Mouse (Mus musculus) gastrocnemius, postnatal 10 days (tissue): ENCODE results near the gene Nom1. TPM values are rescaled to one million over a fixed set of nuclear protein-coding genes. Genes with fewer than 3 reads are reported as not detected.

Source experiments
- DNase-seq: peaks from one replicate; pipeline ENCODE4 v3.0.0; 2021; ENCODE audit warnings: mixed read lengths
- total RNA-seq, 2 experiments: library from RNA; stranded (reverse); gene quantifications; 2 replicates each; pipeline ENCODE4 v1.2.3; 2021

The Nom1 gene
- total RNA-seq, 2 experiments from 2014 or later: 11.8 to 13.6 TPM

DNA sequence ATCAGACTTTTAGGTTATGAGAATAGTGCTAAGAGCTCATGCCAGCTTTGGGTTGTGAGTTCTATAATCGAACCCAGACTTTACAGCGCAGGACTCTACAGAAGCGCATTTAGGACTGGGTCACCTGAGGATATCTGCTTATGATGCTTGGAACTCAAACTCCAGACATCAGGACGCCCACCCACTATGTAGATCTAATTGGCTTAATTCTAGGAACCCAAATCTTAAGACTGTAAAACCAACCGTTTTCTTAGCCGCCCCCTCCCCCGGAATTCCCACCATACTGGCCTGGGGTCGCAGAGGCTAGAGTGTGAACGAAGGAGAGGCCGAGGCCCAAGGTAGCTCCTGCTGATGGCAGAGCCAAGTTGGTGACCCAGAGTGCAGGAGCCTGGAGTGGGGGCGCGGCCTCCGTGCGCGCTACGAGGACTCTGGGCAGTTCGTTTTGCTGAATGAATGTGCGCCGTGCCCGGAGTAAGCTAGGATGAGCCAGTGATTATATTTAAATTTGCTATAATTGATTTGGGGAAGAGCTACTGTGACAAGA, 36.5 kb downstream of the Nom1 start:
- no peak for DNase-seq

DNA sequence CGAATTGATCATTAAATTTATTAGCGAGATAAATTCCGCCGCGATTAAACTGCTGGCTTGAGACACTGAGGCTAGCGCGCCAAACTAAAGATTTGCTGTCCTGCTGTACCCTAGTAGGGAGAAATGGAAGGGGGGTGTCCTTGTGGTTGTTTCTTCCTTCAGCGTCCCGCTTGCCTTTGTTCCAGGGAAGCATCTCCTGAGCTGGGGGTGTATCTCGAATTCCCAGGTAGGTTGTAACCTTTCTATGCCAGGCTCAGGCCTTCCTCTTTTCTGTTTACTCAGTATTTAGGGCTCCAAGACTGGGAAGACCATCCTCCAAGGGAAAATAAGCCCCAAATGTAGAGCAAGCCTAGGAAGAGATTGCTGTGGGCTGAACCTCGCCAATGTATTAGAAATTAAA, 36.9 kb downstream of the Nom1 start:
- DNase-seq: no peak

DNA sequence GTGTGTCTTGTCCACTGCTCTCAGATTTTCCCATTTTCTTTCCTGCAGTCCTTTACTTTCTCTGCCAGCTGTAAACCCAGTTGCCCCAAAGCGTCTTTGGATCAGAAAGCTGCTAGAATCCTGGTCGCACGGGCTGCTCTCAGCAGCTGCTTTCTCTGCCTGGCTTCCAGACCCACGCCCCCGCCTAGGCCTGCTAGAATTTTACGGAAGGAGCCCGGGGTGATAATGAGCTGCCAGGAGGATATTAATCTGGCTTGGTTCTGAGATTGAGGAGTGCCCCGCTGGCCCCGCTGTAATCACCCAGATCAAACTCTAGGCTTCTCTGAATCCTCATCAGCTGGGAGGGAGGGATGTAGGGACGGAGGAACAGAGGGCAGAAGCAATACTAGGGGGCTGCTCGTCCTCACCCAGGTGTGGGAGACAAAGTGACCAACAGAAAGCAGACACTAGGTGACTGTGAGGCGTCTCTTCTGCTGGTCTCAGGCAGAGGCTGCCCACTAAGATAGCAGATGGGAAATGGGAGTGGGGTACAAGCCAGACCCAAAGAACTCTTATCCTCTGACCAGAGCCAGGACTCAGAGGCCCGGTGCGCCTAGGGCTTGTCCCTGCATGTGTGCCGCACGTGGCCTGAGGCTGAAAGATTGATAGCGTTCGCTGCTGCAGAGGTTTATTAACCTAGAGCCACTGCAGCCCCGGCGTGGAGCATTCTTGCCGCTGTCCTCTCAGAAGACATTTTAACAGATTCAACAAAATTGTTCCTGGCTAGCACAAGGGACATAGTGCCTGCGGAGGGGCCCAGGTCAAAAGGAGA, 37.6 kb downstream of the Nom1 start:
- no peak for DNase-seq

- no peak for DNase-seq
These were observed 39.2 kb downstream of the Nom1 start for GRCm38 (mm10) chr5:29473551-29474245.

DNA sequence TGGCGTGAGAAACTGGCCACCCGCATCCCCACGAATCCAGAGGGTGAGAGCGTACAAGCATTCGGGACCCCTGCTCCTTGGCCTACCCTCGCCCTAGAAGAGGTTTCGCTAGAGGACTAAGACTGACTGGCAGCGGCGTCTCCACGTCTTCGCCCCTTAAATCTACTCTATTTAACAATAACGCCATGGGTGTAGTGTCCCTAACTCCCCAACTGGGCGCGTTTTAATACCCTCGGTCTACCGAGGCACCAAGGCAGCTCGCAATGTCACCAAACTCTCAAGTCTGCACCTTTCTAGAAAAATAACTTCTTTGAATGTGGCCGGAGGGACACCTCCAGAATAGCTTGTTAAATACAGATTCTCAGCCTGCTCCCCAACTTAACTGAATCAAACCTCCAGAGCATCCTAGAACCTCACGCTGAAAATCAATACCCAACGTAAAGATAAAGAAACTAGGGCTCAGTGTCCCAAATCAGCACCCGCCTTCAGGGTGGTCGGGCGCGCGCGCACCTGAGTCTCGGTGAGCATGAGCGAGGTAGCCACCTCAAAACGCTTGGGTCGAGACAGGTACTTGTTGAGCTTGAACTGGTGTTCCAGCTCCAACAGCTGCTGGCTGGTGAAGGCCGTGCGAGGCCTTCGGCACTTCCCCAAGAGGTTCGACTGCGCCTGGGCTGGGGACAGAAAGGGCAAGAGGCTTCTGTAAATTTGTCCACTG, 39.9 kb downstream of the Nom1 start:
- DNase-seq: no peak

- DNase-seq: no peak
These were observed 40.6 kb downstream of the Nom1 start for GRCm38 (mm10) chr5:29475041-29475440.

GRCm38 (mm10) chr5:29475556-29475955, 41.1 kb downstream of the Nom1 start:
- DNase-seq: no peak

GRCm38 (mm10) chr5:29476021-29476420, 41.6 kb downstream of the Nom1 start:
- no peak for DNase-seq

DNA sequence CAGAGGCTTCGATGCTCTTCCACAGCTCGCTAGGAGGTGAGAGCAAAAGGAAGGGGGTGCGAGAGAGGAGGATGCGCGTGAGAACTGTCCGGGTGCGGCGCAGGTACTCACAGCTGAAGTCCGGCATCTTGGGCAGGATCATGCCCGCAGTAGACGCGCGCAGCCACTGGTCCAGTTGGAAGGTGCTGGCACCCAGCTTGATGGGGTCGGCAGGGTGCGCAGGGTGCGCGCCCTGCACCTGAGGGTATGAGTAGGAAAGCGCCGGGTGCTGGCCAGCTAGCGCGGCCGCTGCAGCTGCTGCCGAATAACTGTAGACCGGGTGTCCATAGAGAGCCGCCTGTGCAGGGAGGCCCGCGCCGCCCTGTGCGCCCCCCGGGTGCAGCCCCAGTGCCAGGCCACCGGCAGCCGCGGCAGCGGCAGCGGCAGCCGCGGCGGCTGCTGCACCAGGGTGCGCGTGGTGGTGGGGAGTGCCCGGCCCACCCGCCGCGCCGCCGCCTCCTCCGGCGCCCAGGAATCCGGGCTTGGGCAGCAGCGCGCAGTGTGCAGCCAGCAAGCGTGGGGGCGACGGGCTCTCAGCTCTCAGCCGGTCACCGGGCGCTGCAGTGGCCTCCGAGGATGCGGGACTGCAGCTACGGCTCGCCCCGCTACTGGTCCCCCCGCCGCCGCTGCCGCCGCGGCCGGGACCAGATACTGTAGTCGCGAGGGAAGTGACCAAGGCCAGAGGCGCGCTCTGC, 43.2 kb downstream of the Nom1 start:
- DNase-seq: no peak

GRCm38 (mm10) chr5:29478208-29479197, 44.0 kb downstream of the Nom1 start, which contains the start of gene Mnx1:
TSS of gene Mnx1 (minus strand) at chr5:29478470.
- no peak for DNase-seq

GRCm38 (mm10) chr5:29479198-29479593, 44.7 kb downstream of the Nom1 start:
- no peak for DNase-seq

DNA sequence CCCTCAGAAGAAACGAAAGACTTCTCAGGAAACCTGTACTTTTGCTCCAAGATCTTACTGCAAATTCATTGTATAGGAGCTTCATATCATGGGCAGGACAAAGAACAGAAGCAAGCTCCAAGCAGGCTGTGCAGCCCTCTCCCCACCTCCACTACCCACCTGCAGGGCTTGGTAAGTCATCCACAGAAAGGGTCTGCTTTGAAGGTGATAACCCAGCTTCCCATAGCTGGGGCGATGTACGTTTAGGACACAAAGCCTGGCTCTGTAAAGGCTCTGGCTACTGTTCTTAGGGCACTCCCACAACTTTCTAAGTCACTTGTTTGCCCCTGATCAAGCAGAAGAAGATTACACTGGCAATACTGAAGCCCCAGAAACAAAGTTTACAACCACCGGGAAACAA, 49.3 kb downstream of the Nom1 start:
- DNase-seq: no peak

DNA sequence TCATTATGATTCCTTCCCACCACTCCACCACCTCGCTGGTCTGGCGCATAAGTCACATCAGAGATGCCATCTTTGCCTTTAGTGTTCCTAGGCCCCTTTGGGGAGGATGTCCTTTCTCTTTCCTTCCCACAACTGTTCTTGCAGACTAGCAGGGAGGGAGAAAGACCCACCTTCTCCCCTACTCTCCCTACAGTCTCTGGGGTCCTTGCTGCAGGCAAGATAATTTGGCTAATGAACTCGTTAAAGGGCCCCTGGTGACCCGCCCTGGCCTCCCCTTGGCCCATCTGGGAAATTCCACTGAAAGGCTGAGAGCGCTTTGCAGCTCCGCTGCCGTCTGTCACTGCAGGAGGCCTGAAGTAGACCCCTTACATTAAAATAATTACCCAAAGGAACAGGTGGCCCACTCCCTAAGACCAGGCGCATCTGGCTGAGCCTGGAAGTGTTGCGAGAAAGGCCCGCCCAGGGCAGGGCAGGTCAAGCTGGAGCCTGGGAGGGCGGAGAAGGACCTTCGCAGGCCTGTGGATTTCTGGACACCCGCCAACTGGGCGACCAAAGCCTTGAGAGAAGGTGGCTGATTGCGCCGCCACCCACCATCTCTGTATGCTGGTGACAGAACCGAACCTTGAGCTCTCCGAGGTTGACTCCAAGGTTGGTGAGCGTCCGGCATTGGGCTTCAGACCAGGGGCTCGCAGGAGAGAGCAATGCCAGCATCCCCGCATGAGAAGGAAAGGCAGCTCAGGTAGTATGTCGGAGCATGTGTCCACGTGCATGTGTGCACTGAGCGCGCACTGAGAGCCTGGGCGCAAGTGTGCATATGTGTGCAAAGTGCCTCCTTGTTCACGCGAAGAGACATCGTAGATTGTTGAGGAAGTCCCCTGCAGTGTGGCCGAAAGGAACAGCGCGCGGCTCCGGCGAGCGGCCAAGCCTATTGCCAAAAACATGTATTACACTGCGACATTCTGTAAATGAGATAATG, 50.8 kb downstream of the Nom1 start:
- no peak for DNase-seq

DNA sequence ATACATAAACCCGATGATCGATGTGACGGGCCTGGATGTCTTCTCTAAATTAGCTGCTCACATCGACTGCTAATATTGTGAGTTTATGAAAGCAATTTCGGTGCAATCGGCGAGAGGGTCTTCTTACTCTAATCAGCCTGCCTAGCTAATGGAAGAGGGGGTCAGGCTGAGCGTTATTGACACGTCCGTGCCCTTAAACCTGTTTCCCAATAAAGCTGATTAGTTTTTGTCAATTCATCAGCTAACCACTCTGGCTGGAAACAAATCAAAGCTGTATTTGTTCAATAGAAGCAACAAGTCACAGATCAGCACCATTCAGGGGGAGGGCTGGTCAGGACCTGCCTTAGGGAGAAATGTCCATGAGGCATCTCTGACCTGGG, 51.5 kb downstream of the Nom1 start:
- DNase-seq: no peak

DNA sequence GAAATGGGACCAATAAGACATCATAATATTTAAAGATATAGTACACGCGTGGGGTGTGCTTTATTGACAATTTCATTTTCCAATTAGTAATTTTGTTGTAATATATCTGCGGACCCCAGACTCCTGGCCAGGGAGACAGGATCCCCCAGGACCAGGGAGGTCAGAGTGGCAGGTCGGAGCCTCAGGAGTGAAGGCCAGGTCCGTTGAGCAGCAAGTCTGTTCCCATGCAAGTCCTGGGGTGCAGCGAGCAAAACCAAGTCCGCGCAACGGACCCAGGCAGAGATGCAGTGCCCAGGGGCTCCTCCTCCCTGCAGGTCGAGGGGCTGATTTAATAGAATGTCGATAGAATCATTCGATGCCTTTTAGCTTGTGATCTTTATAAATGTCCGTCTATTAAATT, 52.9 kb downstream of the Nom1 start:
- no peak for DNase-seq

DNA sequence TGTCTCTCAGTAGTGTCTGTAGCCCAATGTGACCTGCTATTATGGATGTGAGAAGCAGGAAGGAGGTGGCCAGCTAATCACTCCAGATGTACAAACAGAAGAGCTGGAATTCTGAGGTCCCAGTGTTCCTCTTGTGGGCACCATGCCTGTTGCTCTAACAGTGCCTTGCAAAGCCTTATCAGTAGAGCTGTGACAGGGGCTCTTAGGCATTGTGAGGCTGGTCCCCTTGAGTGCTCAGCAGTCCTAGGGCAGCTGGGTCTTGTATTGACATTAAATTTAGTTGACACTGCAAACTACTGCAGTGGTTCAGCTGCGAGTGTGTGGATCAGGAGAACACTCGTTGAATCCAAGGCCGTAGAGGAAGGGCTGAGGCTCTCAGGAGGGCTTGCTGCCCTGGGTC, 72.5 kb downstream of the Nom1 start:
- DNase-seq: no peak
